Mouse (Mus musculus): ENCODE measurements around the gene Cops7a. TPM values are rescaled to one million over a fixed set of nuclear protein-coding genes. Genes with fewer than 3 reads are reported as not detected.

The Cops7a gene
- polyA plus RNA-seq, 1 experiment from 2014 or later, result 143 TPM

DNA sequence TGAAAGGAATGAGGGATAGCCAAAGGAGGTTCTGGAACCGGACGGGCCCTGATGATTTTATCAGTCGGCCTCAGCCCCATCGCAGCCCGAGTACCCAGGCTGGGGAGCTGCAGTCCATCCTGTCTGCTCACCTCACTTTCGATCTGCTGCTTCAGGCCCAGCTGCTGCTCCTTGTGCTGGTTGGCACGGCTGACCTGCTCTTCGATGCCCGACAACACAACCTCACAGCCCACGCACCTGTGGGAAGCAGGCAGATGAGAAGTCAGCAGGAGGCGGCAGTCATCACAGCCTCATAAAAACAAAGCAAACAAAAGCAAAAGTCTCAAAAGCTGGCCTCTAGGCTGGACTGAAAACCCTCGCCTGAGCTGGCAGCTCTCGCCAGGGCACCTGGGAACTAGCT, 5.4 kb downstream of the Cops7a start:
- WGBS, result 89% methylated on average over 13 of the region's 13 CpGs
- Histone ChIP-seq H3K9ac (no peak overlapping the region), H3K4me3 (no peak overlapping the region), H3K27me3 (replicated peaks) (no peaks in the 10 kb centered on the region), H3K36me3 (peaks cover 81% of the 10 kb centered on the region), H3K9me3 (no peaks in the 10 kb centered on the region), H3K27ac (replicated peaks) (no peak overlapping the region), H3K4me1 (peaks cover 18% of the 10 kb centered on the region), H3K4me2 (no peak overlapping the region)
- no peak for ATAC-seq (ENCODE audit: extremely low read depth, insufficient number of reproducible peaks, low FRiP score, low TSS enrichment)

DNA sequence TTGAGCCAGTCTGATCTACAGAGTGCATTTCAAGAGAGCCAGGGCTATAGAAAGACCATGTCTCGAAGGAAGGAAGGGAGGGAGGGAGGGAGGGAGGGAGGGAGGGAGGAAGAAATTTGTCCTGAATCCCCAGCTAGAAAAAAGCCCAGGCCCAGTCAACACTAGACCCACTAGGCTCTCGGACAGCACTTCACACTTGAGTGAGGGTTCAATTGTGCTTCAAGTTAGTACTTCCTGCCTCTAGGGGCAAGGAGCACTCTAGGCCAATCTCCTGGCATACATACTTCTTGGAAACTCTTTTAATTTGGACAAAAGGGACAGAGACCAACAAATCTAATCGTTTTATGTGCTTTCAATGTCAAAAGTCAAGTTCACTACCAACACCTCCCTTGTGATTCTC, 7.2 kb downstream of the Cops7a start:
- peaks cover 9% of the 10 kb centered on the region for H3K4me1 ChIP-seq
- H3K36me3 ChIP-seq, result peaks cover 86% of the 10 kb centered on the region
- H3K4me2 ChIP-seq, result no peak overlapping the region
- no peak for ATAC-seq (ENCODE audit: extremely low read depth, insufficient number of reproducible peaks, low FRiP score, low TSS enrichment)
- no peaks in the 10 kb centered on the region for H3K9me3 ChIP-seq
- no peak overlapping the region for H3K9ac ChIP-seq
- H3K27me3 ChIP-seq (replicated peaks), result no peaks in the 10 kb centered on the region
- no peak overlapping the region for H3K27ac ChIP-seq (replicated peaks)
- H3K4me3 ChIP-seq, result no peak overlapping the region
- 87% methylated on average over 3 of the region's 3 CpGs for WGBS

DNA sequence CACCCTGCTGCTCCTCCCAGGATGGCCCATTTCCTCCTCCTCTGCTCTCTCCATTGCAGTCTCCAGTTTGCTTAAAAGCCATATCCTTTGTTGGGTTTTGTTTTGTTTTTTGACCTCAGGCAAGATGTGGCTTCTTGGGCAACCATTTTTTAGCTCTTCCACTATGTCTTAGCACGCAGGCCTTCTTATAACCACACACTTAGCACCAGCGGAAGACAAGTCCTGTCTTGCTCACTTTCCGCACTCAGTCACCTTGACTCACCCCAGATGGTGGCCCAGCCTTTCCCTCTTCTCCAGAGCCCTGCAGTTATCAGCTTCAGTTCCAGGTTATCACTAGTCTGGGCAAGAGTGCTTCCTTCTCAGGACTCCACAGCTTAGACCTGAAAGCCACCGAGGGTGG, 10.1 kb downstream of the Cops7a start:
- Histone ChIP-seq H3K4me2 (no peak overlapping the region), H3K27me3 (replicated peaks) (no peaks in the 10 kb centered on the region), H3K4me3 (no peak overlapping the region), H3K4me1 (no peaks in the 10 kb centered on the region), H3K9ac (no peak overlapping the region), H3K9me3 (peaks cover 3% of the 10 kb centered on the region; the same call in 1 of the 2 replicates), H3K27ac (replicated peaks) (no peak overlapping the region), H3K36me3 (peaks cover 60% of the 10 kb centered on the region)
- ATAC-seq (ENCODE audit: extremely low read depth, insufficient number of reproducible peaks, low FRiP score, low TSS enrichment), result no peak
- 79% methylated on average over 4 of the region's 4 CpGs for WGBS

DNA sequence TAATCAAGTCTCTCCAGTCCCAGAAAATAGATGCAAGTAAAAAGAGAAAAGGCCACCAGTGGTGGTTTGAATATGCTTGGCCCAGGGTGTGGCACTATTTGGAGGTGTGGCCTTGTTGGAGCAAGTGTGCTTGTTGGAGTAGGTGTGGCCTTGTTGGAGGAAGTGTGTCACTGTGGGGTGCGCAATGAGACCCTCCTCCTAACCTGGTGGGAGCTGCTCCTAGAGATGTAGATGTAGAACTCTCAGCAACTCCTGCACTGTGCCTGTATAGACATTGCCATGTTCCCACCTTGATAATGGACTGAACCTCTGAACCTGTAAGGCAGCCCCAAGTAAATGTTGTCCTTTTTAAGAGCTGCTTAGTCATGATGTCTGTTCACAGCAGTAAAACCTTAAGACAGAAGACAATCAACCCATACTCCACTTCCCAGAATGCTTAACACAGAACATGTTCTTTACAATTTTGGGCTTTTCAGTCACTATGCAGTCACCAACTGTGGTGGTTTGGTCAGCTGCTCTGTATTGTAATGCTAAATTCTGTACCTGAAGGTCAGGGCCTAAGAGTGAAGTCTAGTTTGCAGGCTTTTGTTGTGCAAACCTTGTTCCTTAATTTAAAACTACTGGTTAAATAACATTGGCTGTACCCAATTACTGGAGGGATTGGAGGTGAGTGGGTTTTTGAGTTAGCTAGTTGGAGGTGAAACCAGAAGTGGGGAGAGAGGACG, 11.2 kb downstream of the Cops7a start:
- Histone ChIP-seq H3K9ac (no peak overlapping the region), H3K27ac (replicated peaks) (no peak overlapping the region), H3K4me2 (no peak overlapping the region), H3K4me1 (no peaks in the 10 kb centered on the region), H3K36me3 (peaks cover 49% of the 10 kb centered on the region), H3K9me3 (peaks cover 3% of the 10 kb centered on the region; the same call in 1 of the 2 replicates), H3K27me3 (replicated peaks) (no peaks in the 10 kb centered on the region), H3K4me3 (no peak overlapping the region)
- ATAC-seq (ENCODE audit: extremely low read depth, insufficient number of reproducible peaks, low FRiP score, low TSS enrichment), result no peak
- WGBS, result 89% methylated on average over 2 of the region's 2 CpGs

DNA sequence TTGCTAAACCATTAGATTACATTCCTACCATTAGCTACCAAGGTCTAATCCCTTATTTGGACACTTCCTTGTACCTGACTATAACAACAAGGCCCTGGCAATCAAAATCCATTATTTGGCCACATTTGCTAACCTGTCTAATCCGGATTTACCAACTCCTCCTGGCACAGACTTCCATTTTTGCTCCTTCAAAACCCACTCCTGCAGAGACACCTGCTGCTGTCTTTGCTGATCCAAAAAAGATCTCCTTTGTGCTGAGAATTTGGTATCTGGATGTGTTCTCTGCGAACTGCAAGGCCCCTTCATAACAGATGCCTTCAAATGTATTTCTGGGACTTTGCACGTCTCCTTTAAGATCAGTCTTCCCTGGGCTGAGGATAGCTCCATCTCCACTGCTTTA, 21.8 kb downstream of the Cops7a start:
- Histone ChIP-seq H3K9me3 (no peaks in the 10 kb centered on the region), H3K9ac (no peak overlapping the region), H3K4me3 (no peak overlapping the region), H3K4me2 (no peak overlapping the region), H3K27me3 (replicated peaks) (no peaks in the 10 kb centered on the region), H3K4me1 (no peaks in the 10 kb centered on the region), H3K27ac (replicated peaks) (no peak overlapping the region), H3K36me3 (peaks cover 15% of the 10 kb centered on the region)
- ATAC-seq (ENCODE audit: extremely low read depth, insufficient number of reproducible peaks, low FRiP score, low TSS enrichment), result no peak
- 80% methylated on average over 3 of the region's 3 CpGs for WGBS

DNA sequence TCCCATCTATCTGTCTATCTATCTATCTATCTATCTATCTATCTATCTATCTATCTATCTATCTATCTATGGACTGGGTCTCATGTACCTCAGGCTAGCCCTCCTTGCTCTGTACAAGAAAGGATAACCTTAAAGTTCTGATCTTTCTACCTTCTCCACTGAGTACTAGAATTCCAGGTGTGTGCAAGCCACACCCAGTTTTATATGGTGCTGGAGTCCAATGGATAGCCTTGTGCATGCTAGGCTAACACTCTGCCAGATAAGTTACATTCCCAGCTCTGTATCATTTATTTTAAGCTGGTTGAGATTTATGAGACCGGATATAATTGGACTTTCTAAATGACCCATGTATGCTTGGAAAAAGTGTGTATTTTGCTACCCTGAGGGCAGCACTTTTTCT, 23.7 kb downstream of the Cops7a start:
- WGBS, result 82% methylated on average over 1 of the region's 1 CpGs
- Histone ChIP-seq H3K27me3 (replicated peaks) (no peaks in the 10 kb centered on the region), H3K36me3 (peaks cover 34% of the 10 kb centered on the region), H3K4me2 (no peak overlapping the region), H3K9ac (no peak overlapping the region), H3K27ac (replicated peaks) (no peak overlapping the region), H3K9me3 (no peaks in the 10 kb centered on the region), H3K4me3 (no peak overlapping the region), H3K4me1 (no peaks in the 10 kb centered on the region)
- ATAC-seq (ENCODE audit: extremely low read depth, insufficient number of reproducible peaks, low FRiP score, low TSS enrichment), result no peak

DNA sequence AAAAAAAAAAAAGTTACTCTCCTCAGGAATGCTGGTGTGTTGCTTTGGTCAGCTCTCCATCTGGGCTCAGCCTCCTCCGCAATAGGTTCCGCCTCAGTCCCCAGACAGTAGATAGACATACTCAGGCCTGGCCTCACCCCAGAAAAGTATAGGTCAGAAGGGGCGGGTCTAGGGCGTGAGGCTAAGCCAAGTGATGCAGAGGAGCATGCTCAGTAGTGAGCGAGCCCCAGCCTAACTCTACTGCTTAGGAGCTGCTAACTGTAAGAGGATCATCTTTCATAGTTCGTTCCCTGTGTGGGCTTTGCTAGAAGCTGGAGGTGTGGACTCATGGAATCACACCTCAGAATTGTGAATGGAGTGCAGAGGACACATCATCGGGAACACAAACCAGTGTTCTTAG, 26.8 kb downstream of the Cops7a start:
- no peak for ATAC-seq (ENCODE audit: extremely low read depth, insufficient number of reproducible peaks, low FRiP score, low TSS enrichment)
- Histone ChIP-seq H3K9me3 (no peaks in the 10 kb centered on the region), H3K27ac (replicated peaks) (no peak overlapping the region), H3K4me3 (no peak overlapping the region), H3K9ac (no peak overlapping the region), H3K36me3 (peaks cover 65% of the 10 kb centered on the region), H3K4me2 (no peak overlapping the region), H3K27me3 (replicated peaks) (no peaks in the 10 kb centered on the region), H3K4me1 (no peaks in the 10 kb centered on the region)
- WGBS, result 86% methylated on average over 7 of the region's 7 CpGs

DNA sequence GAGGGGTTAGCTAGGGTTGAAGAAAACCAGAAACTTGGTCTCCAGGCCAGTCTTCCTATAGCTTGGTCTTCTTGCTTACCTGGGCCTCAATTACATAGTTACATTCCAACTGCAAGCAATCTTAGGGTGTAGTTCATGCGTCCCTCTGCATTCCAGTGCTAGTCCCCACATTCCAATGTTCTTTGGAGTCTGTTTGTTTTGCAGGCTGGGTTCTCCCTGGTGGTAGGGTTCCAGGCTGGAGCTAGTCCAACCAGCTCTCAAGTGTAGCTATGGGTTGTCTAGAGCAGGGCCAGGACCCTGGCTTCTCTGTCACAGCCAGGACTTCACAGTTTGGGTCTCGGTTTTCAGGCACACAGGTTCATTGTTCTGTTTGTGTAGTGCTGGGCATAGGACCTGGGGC, 27.8 kb downstream of the Cops7a start:
- Histone ChIP-seq H3K9ac (no peak overlapping the region), H3K4me2 (no peak overlapping the region), H3K4me3 (no peak overlapping the region), H3K27me3 (replicated peaks) (no peaks in the 10 kb centered on the region), H3K36me3 (peaks cover 74% of the 10 kb centered on the region), H3K4me1 (peaks cover 6% of the 10 kb centered on the region), H3K27ac (replicated peaks) (no peak overlapping the region), H3K9me3 (no peaks in the 10 kb centered on the region)
- no peak for ATAC-seq (ENCODE audit: extremely low read depth, insufficient number of reproducible peaks, low FRiP score, low TSS enrichment)
- 84% methylated on average over 2 of the region's 2 CpGs for WGBS

DNA sequence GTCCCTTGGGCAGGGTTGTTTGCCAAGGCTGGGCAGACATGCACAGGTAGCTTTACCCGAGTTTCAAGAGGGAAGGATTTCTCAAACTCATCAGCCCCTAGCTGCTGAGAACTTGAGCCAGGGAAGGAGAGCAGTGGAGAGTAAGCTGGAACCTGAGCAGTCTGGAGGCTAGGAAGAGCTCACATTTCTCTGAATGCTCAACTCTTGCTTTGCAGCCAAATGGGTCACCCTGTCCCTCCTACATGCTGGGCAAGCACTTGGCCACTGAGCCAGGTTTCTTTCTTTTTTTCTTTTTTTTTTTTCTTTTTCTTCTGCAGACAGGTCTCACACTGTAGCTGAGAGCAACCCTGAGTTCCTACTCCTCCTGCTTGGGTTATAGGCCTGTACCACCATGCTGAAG, 28.7 kb downstream of the Cops7a start:
- 82% methylated on average over 1 of the region's 1 CpGs for WGBS
- Histone ChIP-seq H3K36me3 (peaks cover 76% of the 10 kb centered on the region), H3K27me3 (replicated peaks) (no peaks in the 10 kb centered on the region), H3K4me3 (no peak overlapping the region), H3K4me1 (peaks cover 12% of the 10 kb centered on the region), H3K27ac (replicated peaks) (no peak overlapping the region), H3K9me3 (no peaks in the 10 kb centered on the region), H3K4me2 (no peak overlapping the region), H3K9ac (no peak overlapping the region)
- no peak for ATAC-seq (ENCODE audit: extremely low read depth, insufficient number of reproducible peaks, low FRiP score, low TSS enrichment)

DNA sequence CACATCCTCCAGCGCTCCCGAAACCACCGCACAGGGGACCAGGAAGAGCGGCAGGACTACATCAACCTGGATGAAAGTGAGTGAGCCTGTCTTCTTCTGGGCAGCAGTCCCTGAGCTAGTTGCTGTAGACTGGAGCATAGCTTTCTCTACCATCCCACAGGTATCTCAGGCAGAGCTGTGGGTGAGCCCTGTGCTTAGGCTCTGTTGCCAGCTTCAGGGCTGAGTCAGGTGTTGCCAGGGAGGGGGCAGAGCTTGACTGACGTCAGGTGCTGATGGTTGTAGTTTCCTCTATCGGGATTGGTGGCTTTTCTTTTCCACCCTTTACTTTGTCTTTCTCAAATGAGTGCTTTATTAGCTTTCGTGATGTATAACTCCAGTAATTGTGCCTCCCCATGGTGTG, 30.7 kb downstream of the Cops7a start:
- H3K4me1 ChIP-seq, result peaks cover 22% of the 10 kb centered on the region
- H3K4me3 ChIP-seq, result no peak overlapping the region
- H3K27ac ChIP-seq (replicated peaks), result no peak overlapping the region
- H3K9me3 ChIP-seq, result no peaks in the 10 kb centered on the region
- no peak overlapping the region for H3K9ac ChIP-seq
- 88% methylated on average over 7 of the region's 7 CpGs for WGBS
- peaks cover 72% of the 10 kb centered on the region for H3K36me3 ChIP-seq
- no peak overlapping the region for H3K4me2 ChIP-seq
- no peak for ATAC-seq (ENCODE audit: extremely low read depth, insufficient number of reproducible peaks, low FRiP score, low TSS enrichment)
- no peaks in the 10 kb centered on the region for H3K27me3 ChIP-seq (replicated peaks)

DNA sequence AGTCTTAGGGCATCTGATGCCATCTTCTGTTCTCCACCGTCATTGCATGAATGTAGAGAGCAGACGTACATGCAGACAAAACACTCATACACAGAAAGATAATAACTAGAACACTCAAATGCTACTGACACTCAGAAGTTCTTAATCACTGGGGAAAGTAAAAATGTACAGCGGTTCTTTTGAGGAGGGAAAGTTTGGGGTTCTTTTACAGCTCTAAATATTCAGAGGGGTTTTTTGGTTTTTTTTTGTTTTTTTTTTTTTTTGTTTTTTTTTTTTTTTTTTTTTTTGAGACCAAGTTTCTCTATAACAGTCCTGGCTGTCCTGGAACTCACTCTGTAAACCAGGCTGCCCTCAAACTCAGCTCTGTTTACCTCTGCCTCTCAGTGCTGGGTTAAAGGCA, 32.2 kb downstream of the Cops7a start:
- H3K27me3 ChIP-seq (replicated peaks), result no peaks in the 10 kb centered on the region
- peak overlapping the region; percentile 94; the same call in 1 of the 2 replicates for H3K4me3 ChIP-seq
- no peak for ATAC-seq (ENCODE audit: extremely low read depth, insufficient number of reproducible peaks, low FRiP score, low TSS enrichment)
- H3K4me1 ChIP-seq, result peaks cover 22% of the 10 kb centered on the region
- no peak overlapping the region for H3K27ac ChIP-seq (replicated peaks)
- 87% methylated on average over 3 of the region's 3 CpGs for WGBS
- H3K4me2 ChIP-seq, result peak overlapping the region; percentile 96
- H3K36me3 ChIP-seq, result peaks cover 57% of the 10 kb centered on the region
- H3K9ac ChIP-seq, result no peak overlapping the region
- no peaks in the 10 kb centered on the region for H3K9me3 ChIP-seq

DNA sequence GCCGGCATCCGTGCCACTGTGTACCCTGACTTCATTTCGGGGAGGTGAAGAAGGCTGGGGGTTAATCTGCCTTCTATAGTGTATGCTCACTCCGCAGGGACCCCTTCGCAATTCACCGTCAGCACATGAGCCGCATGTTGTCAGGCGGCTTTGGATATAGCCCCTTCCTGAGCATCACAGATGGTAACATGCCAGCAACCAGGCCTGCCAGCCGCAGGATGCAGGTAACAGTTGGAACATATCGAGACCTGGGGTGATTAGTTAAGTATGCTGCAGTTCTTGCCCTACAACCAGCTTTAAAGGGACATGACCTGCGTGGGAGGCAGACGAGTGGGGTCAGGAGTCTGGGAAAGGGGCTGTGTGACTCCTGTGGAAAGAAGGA, 33.0 kb downstream of the Cops7a start:
- WGBS, result 42% methylated on average over 12 of the region's 12 CpGs
- H3K36me3 ChIP-seq, result peaks cover 49% of the 10 kb centered on the region
- H3K4me2 ChIP-seq, result peak overlapping the region; percentile 96
- H3K4me3 ChIP-seq, result peak overlapping the region; percentile 94
- no peaks in the 10 kb centered on the region for H3K9me3 ChIP-seq
- peak overlapping the region; percentile 98 for H3K27ac ChIP-seq (replicated peaks)
- peaks cover 22% of the 10 kb centered on the region for H3K4me1 ChIP-seq
- H3K9ac ChIP-seq, result peak overlapping the region; percentile 99
- no peak for ATAC-seq (ENCODE audit: extremely low read depth, insufficient number of reproducible peaks, low FRiP score, low TSS enrichment)
- no peaks in the 10 kb centered on the region for H3K27me3 ChIP-seq (replicated peaks)

All from heart, embryonic 13.5 days (tissue).